Mouse (Mus musculus): ENCODE results near the gene Sv2b. TPM values are rescaled to one million over a fixed set of nuclear protein-coding genes. Genes with fewer than 3 reads are reported as not detected.
"Not testable (repeated sequence)": the region's sequence is repeated elsewhere in the genome, so short reads cannot be mapped to it uniquely, and the experiment has no call there.

Gene Sv2b
- polyA plus RNA-seq, 1 experiment from 2014 or later, result 0.41 TPM

GRCm38 (mm10) chr7:75207965-75208644, 101.0 kb downstream of the Sv2b start:
- Histone ChIP-seq H3K9me3 (no peaks in the 10 kb centered on the region), H3K4me2 (no peak overlapping the region), H3K4me3 (no peak overlapping the region), H3K4me1 (peaks cover 3% of the 10 kb centered on the region; the same call in 1 of the 2 replicates), H3K27ac (replicated peaks) (no peak overlapping the region), H3K9ac (no peak overlapping the region), H3K36me3 (no peaks in the 10 kb centered on the region), H3K27me3 (replicated peaks) (no peaks in the 10 kb centered on the region)
- 74% methylated on average over 3 of the region's 3 CpGs for WGBS
- no peak for ATAC-seq (ENCODE audit: extremely low read depth, insufficient number of reproducible peaks, low FRiP score, low TSS enrichment)

GRCm38 (mm10) chr7:75206671-75207070, 102.4 kb downstream of the Sv2b start:
- no peak for ATAC-seq (ENCODE audit: extremely low read depth, insufficient number of reproducible peaks, low FRiP score, low TSS enrichment)
- WGBS, result 80% methylated on average over 3 of the region's 3 CpGs
- no peak overlapping the region for H3K4me3 ChIP-seq

GRCm38 (mm10) chr7:75205386-75205785, 103.7 kb downstream of the Sv2b start:
- H3K4me1 ChIP-seq, result 0 out of 2 replicates have a peak, but pooled peaks cover 3% of the 10 kb centered on the region
- H3K4me2 ChIP-seq, result no peak overlapping the region
- no peak for ATAC-seq (ENCODE audit: extremely low read depth, insufficient number of reproducible peaks, low FRiP score, low TSS enrichment)
- H3K9me3 ChIP-seq, result no peaks in the 10 kb centered on the region
- no peaks in the 10 kb centered on the region for H3K36me3 ChIP-seq
- no peak overlapping the region for H3K4me3 ChIP-seq
- no peak overlapping the region for H3K27ac ChIP-seq (replicated peaks)
- no peaks in the 10 kb centered on the region for H3K27me3 ChIP-seq (replicated peaks)
- 68% methylated on average over 3 of the region's 3 CpGs for WGBS
- H3K9ac ChIP-seq, result no peak overlapping the region

More at GRCm38 (mm10) chr7:75206671-75207070, 102.4 kb downstream of the Sv2b start:
- Histone ChIP-seq H3K9me3 (no peaks in the 10 kb centered on the region), H3K27ac (replicated peaks) (no peak overlapping the region), H3K9ac (no peak overlapping the region), H3K36me3 (no peaks in the 10 kb centered on the region), H3K27me3 (replicated peaks) (no peaks in the 10 kb centered on the region), H3K4me1 (0 out of 2 replicates have a peak, but pooled peaks cover 3% of the 10 kb centered on the region), H3K4me2 (no peak overlapping the region)

- H3K4me1 ChIP-seq, result not testable (repeated sequence)
Observed at GRCm38 (mm10) chr7:75194919-75195230, 114.2 kb downstream of the Sv2b start.

GRCm38 (mm10) chr7:75194158-75194918, 114.7 kb downstream of the Sv2b start:
- no peak overlapping the region for H3K4me3 ChIP-seq
- H3K9me3 ChIP-seq, result no peaks in the 10 kb centered on the region
- no peak overlapping the region for H3K4me2 ChIP-seq
- WGBS, result 86% methylated on average over 4 of the region's 4 CpGs
- no peaks in the 10 kb centered on the region for H3K36me3 ChIP-seq
- H3K9ac ChIP-seq, result no peak overlapping the region
- H3K27ac ChIP-seq (replicated peaks), result no peak overlapping the region
- H3K4me1 ChIP-seq, result no peaks in the 10 kb centered on the region
- ATAC-seq (ENCODE audit: extremely low read depth, insufficient number of reproducible peaks, low FRiP score, low TSS enrichment), result no peak; the same call in 1 of the 2 replicates
- no peaks in the 10 kb centered on the region for H3K27me3 ChIP-seq (replicated peaks)

More at GRCm38 (mm10) chr7:75194919-75195230, 114.2 kb downstream of the Sv2b start:
- not testable (repeated sequence) for H3K36me3 ChIP-seq; H3K4me2 ChIP-seq; ATAC-seq (ENCODE audit: extremely low read depth, insufficient number of reproducible peaks, low FRiP score, low TSS enrichment); H3K27me3 ChIP-seq (replicated peaks); H3K27ac ChIP-seq (replicated peaks); H3K9me3 ChIP-seq; H3K9ac ChIP-seq; H3K4me3 ChIP-seq
- 74% methylated on average over 1 of the region's 1 CpGs for WGBS

- no peaks in the 10 kb centered on the region for H3K36me3 ChIP-seq
- no peak overlapping the region for H3K27ac ChIP-seq (replicated peaks)
- H3K27me3 ChIP-seq (replicated peaks), result no peaks in the 10 kb centered on the region
- ATAC-seq (ENCODE audit: extremely low read depth, insufficient number of reproducible peaks, low FRiP score, low TSS enrichment), result no peak
- H3K4me3 ChIP-seq, result no peak overlapping the region
- H3K9ac ChIP-seq, result no peak overlapping the region
- WGBS, result 67% methylated on average over 3 of the region's 3 CpGs
- no peak overlapping the region for H3K4me2 ChIP-seq
- H3K9me3 ChIP-seq, result no peaks in the 10 kb centered on the region
- H3K4me1 ChIP-seq, result no peaks in the 10 kb centered on the region
Observed at GRCm38 (mm10) chr7:75190192-75190591, 118.9 kb downstream of the Sv2b start.

GRCm38 (mm10) chr7:75175042-75175441, 134.0 kb downstream of the Sv2b start:
- no peaks in the 10 kb centered on the region for H3K4me1 ChIP-seq
- no peaks in the 10 kb centered on the region for H3K36me3 ChIP-seq
- no peak overlapping the region for H3K9ac ChIP-seq
- 82% methylated on average over 3 of the region's 3 CpGs for WGBS
- no peak overlapping the region for H3K4me3 ChIP-seq
- H3K9me3 ChIP-seq, result no peaks in the 10 kb centered on the region
- H3K27me3 ChIP-seq (replicated peaks), result no peaks in the 10 kb centered on the region
- no peak overlapping the region for H3K4me2 ChIP-seq
- ATAC-seq (ENCODE audit: extremely low read depth, insufficient number of reproducible peaks, low FRiP score, low TSS enrichment), result no peak
- H3K27ac ChIP-seq (replicated peaks), result no peak overlapping the region

GRCm38 (mm10) chr7:75167481-75167880, 141.6 kb downstream of the Sv2b start:
- Histone ChIP-seq H3K4me1 (no peaks in the 10 kb centered on the region), H3K27ac (replicated peaks) (no peak overlapping the region), H3K9ac (no peak overlapping the region), H3K4me3 (no peak overlapping the region), H3K9me3 (no peaks in the 10 kb centered on the region), H3K27me3 (replicated peaks) (no peaks in the 10 kb centered on the region), H3K4me2 (no peak overlapping the region), H3K36me3 (no peaks in the 10 kb centered on the region)
- 73% methylated on average over 3 of the region's 3 CpGs for WGBS
- ATAC-seq (ENCODE audit: extremely low read depth, insufficient number of reproducible peaks, low FRiP score, low TSS enrichment), result no peak

- H3K27me3 ChIP-seq (replicated peaks), result no peaks in the 10 kb centered on the region
- peaks cover 12% of the 10 kb centered on the region for H3K4me1 ChIP-seq
- H3K4me2 ChIP-seq, result no peak overlapping the region
- H3K9ac ChIP-seq, result no peak overlapping the region
- H3K36me3 ChIP-seq, result no peaks in the 10 kb centered on the region
- H3K27ac ChIP-seq (replicated peaks), result no peak overlapping the region
- no peak overlapping the region for H3K4me3 ChIP-seq
- H3K9me3 ChIP-seq, result no peaks in the 10 kb centered on the region
- ATAC-seq (ENCODE audit: extremely low read depth, insufficient number of reproducible peaks, low FRiP score, low TSS enrichment), result no peak
- WGBS, result 79% methylated on average over 1 of the region's 1 CpGs
Observed at GRCm38 (mm10) chr7:75147174-75147573, 161.9 kb downstream of the Sv2b start.

- Histone ChIP-seq H3K4me2 (peak overlapping the region; percentile 73), H3K9ac (no peak overlapping the region), H3K36me3 (no peaks in the 10 kb centered on the region), H3K27ac (replicated peaks) (no peak overlapping the region), H3K27me3 (replicated peaks) (peaks cover 11% of the 10 kb centered on the region; the same call in 1 of the 2 replicates), H3K4me3 (no peak overlapping the region), H3K4me1 (peaks cover 20% of the 10 kb centered on the region), H3K9me3 (no peaks in the 10 kb centered on the region)
- no peak for ATAC-seq (ENCODE audit: extremely low read depth, insufficient number of reproducible peaks, low FRiP score, low TSS enrichment)
- 44% methylated on average over 2 of the region's 2 CpGs for WGBS
Observed at GRCm38 (mm10) chr7:75142800-75143199, 166.3 kb downstream of the Sv2b start.

- Histone ChIP-seq H3K4me2 (peak overlapping the region; percentile 73), H3K9ac (peak overlapping the region; percentile 67), H3K36me3 (no peaks in the 10 kb centered on the region), H3K4me1 (peaks cover 25% of the 10 kb centered on the region), H3K9me3 (no peaks in the 10 kb centered on the region), H3K27ac (replicated peaks) (no peak overlapping the region), H3K4me3 (peak overlapping the region; percentile 47), H3K27me3 (replicated peaks) (peaks cover 11% of the 10 kb centered on the region; the same call in 1 of the 2 replicates)
- ATAC-seq (ENCODE audit: extremely low read depth, insufficient number of reproducible peaks, low FRiP score, low TSS enrichment), result no peak
- WGBS, result 9% methylated on average over 17 of the region's 17 CpGs
Observed at GRCm38 (mm10) chr7:75141919-75142700, 167.0 kb downstream of the Sv2b start.

All from heart, embryonic 13.5 days (tissue).